Mouse (Mus musculus) adrenal gland, postnatal 25 days (tissue): Measurements from ENCODE around the gene Tfam. TPM values are rescaled to one million over a fixed set of nuclear protein-coding genes. Genes with fewer than 3 reads are reported as not detected.

Source experiments
- total RNA-seq: library from RNA; stranded (reverse); gene quantifications from 2 replicates; pipeline ENCODE4 v1.2.3, GENCODE M21; 2021

Tfam gene
- total RNA-seq, 1 experiment from 2014 or later, result 66.1 TPM

Other genes with a start within 250 kb of the Tfam start
- 13.1 and 14.0 TPM in 2 replicates for gene Bicc1, start 78.6 kb downstream of the Tfam start, total RNA-seq
- 24.2 and 26.2 TPM in 2 replicates for gene Ube2d1, start 47.0 kb upstream of the Tfam start, total RNA-seq
- 95.3 and 110 TPM in 2 replicates for gene Cisd1, start 106.7 kb upstream of the Tfam start, total RNA-seq
- gene Ipmk, start 109.5 kb upstream of the Tfam start, total RNA-seq, result 17.2 and 21.9 TPM in 2 replicates